Mouse (Mus musculus) CH12.LX (cell line): Measurements from ENCODE around the gene Speer4b. TPM values are rescaled to one million over a fixed set of nuclear protein-coding genes. Genes with fewer than 3 reads are reported as not detected.

Source experiments
- DNase-seq: peaks from one replicate; pipeline ENCODE4 v3.0.0-alpha.2; 2013; ENCODE audit errors: extremely low read depth
- H3K27ac ChIP-seq: 2 replicates; pipeline ENCODE4 v1.5.1; 2012; ENCODE audit warnings: low read depth, mild to moderate bottlenecking, control low read depth, moderate library complexity; ENCODE audit not compliant: insufficient read depth
- H3K27me3 ChIP-seq: replicated peaks from 2 replicates; pipeline ENCODE3; 2012; ENCODE audit warnings: inconsistent platforms
- H3K36me3 ChIP-seq, 2 experiments: replicated peaks in 1 of 2; 2 replicates each; pipeline versions ENCODE3 to v1.6.1; 2012; ENCODE audit warnings: inconsistent platforms in 1 of 2, low read length in 1 of 2, mild to moderate bottlenecking in 1 of 2, mixed read lengths in 1 of 2, moderate library complexity in 1 of 2; ENCODE audit not compliant: control insufficient read depth in 1 of 2, insufficient read depth in 1 of 2
- H3K4me1 ChIP-seq, 2 experiments: 2 replicates each; pipeline ENCODE4 v1.6.1; 2012; ENCODE audit warnings: inconsistent platforms in 1 of 2, moderate library complexity in 1 of 2; ENCODE audit not compliant: insufficient read depth in 2 of 2, control insufficient read depth in 1 of 2
- H3K4me2 ChIP-seq: 2 replicates; pipeline ENCODE4 v1.6.1; 2012; ENCODE audit warnings: low read depth, mild to moderate bottlenecking, control low read depth; ENCODE audit not compliant: poor library complexity, insufficient read depth, severe bottlenecking
- H3K4me3 ChIP-seq, 3 experiments: fragments of 150-350 bp in 1 of 3; sonication (generic) in 1 of 3; replicated peaks in 1 of 3; 2 replicates each; pipeline versions ENCODE3 to v1.5.1; 2011 to 2012; ENCODE audit warnings: low read depth in 2 of 3, low read length in 2 of 3, mild to moderate bottlenecking in 2 of 3, moderate library complexity in 2 of 3, control low read depth in 1 of 3, improper control_type of control experiment in 1 of 3, inconsistent platforms in 1 of 3, mixed read lengths in 1 of 3; ENCODE audit not compliant: poor library complexity in 1 of 3
- H3K79me2 ChIP-seq: replicated peaks from 2 replicates; pipeline ENCODE4 v1.6.1; 2012; ENCODE audit warnings: mild to moderate bottlenecking, moderate library complexity; ENCODE audit not compliant: control insufficient read depth, poor library complexity, insufficient read depth, severe bottlenecking; ENCODE audit errors: extremely low read depth
- H3K9ac ChIP-seq: 2 replicates; pipeline ENCODE4 v1.6.1; 2012; ENCODE audit warnings: low read depth, mild to moderate bottlenecking, control low read depth, moderate library complexity; ENCODE audit not compliant: insufficient read depth
- H3K9me3 ChIP-seq: replicated peaks from 2 replicates; pipeline ENCODE3; 2012; ENCODE audit warnings: low read length, inconsistent platforms, mixed read lengths
- BHLHE40 ChIP-seq: IDR thresholded peaks from 2 replicates; pipeline ENCODE4 v1.6.1; 2011; ENCODE audit warnings: mild to moderate bottlenecking, low read depth, low read length, improper control_type of control experiment
- CHD2 ChIP-seq: IDR thresholded peaks from 2 replicates; pipeline ENCODE4 v1.6.1; 2011; ENCODE audit warnings: low read length, improper control_type of control experiment
- ELF1 ChIP-seq: IDR thresholded peaks from 2 replicates; pipeline ENCODE4 v1.6.1; 2014; ENCODE audit warnings: low read depth, mild to moderate bottlenecking, inconsistent platforms, low read length, improper control_type of control experiment
- EP300 ChIP-seq: IDR thresholded peaks from 2 replicates; pipeline ENCODE4 v1.6.1; 2011; ENCODE audit warnings: low read length, improper control_type of control experiment
- IRF4 ChIP-seq: IDR thresholded peaks from 2 replicates; pipeline ENCODE4 v1.6.1; 2014; ENCODE audit warnings: low read depth, mild to moderate bottlenecking, inconsistent platforms, low read length, improper control_type of control experiment
- JUND ChIP-seq: conservative IDR thresholded peaks from 2 replicates; pipeline ENCODE4 v1.6.1; 2011; ENCODE audit warnings: low read depth, low read length, improper control_type of control experiment
- MAFK ChIP-seq: IDR thresholded peaks from 2 replicates; pipeline ENCODE4 v1.6.1; 2011; ENCODE audit warnings: low read length, improper control_type of control experiment; ENCODE audit not compliant: insufficient replicate concordance
- MXI1 ChIP-seq: IDR thresholded peaks from 2 replicates; pipeline ENCODE4 v1.6.1; 2011; ENCODE audit warnings: mild to moderate bottlenecking, low read depth, low read length, improper control_type of control experiment
- MYC ChIP-seq: IDR thresholded peaks from 2 replicates; pipeline ENCODE4 v1.6.1; 2011; ENCODE audit warnings: low read depth, mild to moderate bottlenecking, improper control_type of control experiment, low read length
- NELFE ChIP-seq: IDR thresholded peaks from 2 replicates; pipeline ENCODE4 v1.6.1; 2011; ENCODE audit warnings: low read depth, low read length, improper control_type of control experiment
- NRF1 ChIP-seq: IDR thresholded peaks from 2 replicates; pipeline ENCODE4 v1.6.1; 2014; ENCODE audit warnings: low read depth, mild to moderate bottlenecking, inconsistent platforms, low read length, improper control_type of control experiment, moderate library complexity
- PAX5 ChIP-seq: IDR thresholded peaks from 2 replicates; pipeline ENCODE4 v1.6.1; 2012; ENCODE audit warnings: low read length, inconsistent platforms, mixed read lengths
- RCOR1 ChIP-seq: conservative IDR thresholded peaks from 2 replicates; pipeline ENCODE4 v1.6.1; 2012; ENCODE audit warnings: low read depth, mild to moderate bottlenecking, inconsistent platforms, low read length, improper control_type of control experiment
- SIN3A ChIP-seq: IDR thresholded peaks from 2 replicates; pipeline ENCODE4 v1.6.1; 2012; ENCODE audit warnings: low read length, improper control_type of control experiment, inconsistent platforms
- SMC3 ChIP-seq: IDR thresholded peaks from 2 replicates; pipeline ENCODE4 v1.6.1; 2011; ENCODE audit warnings: low read depth, low read length, improper control_type of control experiment
- TCF12 ChIP-seq: IDR thresholded peaks from 2 replicates; pipeline ENCODE4 v1.6.1; 2014; ENCODE audit warnings: low read depth, mild to moderate bottlenecking, inconsistent platforms, low read length, improper control_type of control experiment
- ZKSCAN1 ChIP-seq: IDR thresholded peaks from 2 replicates; pipeline ENCODE4 v1.6.1; 2012; ENCODE audit warnings: low read depth, inconsistent platforms, low read length, improper control_type of control experiment, borderline replicate concordance
- dilution Hi-C: fragments of 300-500 bp; cut with MboI; formaldehyde crosslinking; loops from 2 replicates; pipeline ENCODE4 v1.14.3; 2020; ENCODE audit warnings: low sequenced_read_pairs; ENCODE audit not compliant: extremely low pct_unique_long_range_greater_than_20kb, extremely low pct_ligation_motif_present
- in situ Hi-C: fragments of 300-500 bp; cut with MboI; formaldehyde crosslinking; loops from 3 replicates; pipeline ENCODE4 v1.14.3; 2019; ENCODE audit warnings: low sequenced_read_pairs, low pct_ligation_motif_present, low pct_unique_long_range_greater_than_20kb, mixed read lengths
- polyA plus RNA-seq: library from polyadenylated mRNA; unstranded; fragments of >175 nt; gene quantifications from 2 replicates; pipeline ENCODE4 v1.2.1, GENCODE M21; 2012; ENCODE audit warnings: low read depth; ENCODE audit not compliant: insufficient read length
- total RNA-seq, 2 experiments: library from RNA; depleted of rRNA; stranded (reverse); fragments of 300-350 nt in 1 of 2; fragments of >200 nt in 1 of 2; gene quantifications; 2 replicates each; pipeline ENCODE4 v1.2.3; 2012 to 2014

Speer4b gene
- total and polyA plus RNA-seq, 3 experiments, result not detected

DNA sequence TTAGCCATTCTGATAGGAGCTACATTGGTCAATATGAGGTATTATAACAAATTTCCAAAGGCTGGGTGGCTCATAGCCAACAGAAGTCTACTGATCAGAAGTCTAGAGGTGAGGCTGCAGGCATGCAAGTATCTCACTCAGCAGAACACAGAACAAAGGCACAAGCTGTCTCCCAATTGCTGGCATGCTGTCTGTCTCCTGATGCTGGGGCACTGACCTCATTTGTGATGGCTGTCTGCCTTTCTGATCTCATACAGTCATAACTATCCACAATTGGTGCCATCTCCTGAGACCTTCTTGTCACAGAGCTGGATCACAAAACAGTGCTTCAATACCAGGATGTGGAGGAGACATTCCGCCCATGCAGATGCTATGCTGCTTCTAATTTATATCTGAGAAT, 25.7 kb upstream of the Speer4b start:
- H3K9ac ChIP-seq, result no peak overlapping the region
- no peak overlapping the region for H3K4me2 ChIP-seq
- no peak overlapping the region for H3K4me3 ChIP-seq
- H3K79me2 ChIP-seq, result no peaks in the 10 kb centered on the region
- TF ChIP-seq MXI1 (no peak), CHD2 (no peak), NRF1 (no peak), EP300 (no peak), TCF12 (no peak), SMC3 (no peak), MAFK (no peak), MYC (no peak), ELF1 (no peak), IRF4 (no peak), NELFE (no peak), JUND (no peak), ZKSCAN1 (no peak)
- in situ Hi-C loops, result no loop called here
- no peak overlapping the region for H3K27ac ChIP-seq
- no peaks in the 10 kb centered on the region for H3K4me1 ChIP-seq
- no peaks in the 10 kb centered on the region for H3K36me3 ChIP-seq
- H3K9me3 ChIP-seq, result peaks cover 2% of the 10 kb centered on the region
- no peaks in the 10 kb centered on the region for H3K27me3 ChIP-seq
- dilution Hi-C loops, result no loop called here
- DNase-seq, result no peak

DNA sequence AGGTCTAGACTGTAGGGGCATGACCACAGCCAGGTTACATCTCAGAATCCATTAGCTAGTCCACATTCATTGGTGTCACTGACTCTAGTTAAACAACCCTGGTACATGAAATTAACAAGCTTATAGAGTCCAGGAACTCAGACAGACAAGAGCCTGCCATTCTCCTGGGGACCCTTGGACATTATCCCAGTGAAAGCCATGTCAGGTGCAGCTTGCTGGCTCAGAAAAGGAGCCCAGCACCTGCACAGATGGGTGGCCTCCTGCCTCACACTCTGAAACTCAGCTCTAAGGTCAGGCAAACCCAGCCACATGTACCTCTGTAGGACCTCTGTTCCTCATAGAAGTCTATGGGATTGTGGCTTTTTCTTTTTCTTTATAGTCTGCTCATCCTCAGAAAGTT, 17.5 kb upstream of the Speer4b start:
- Histone ChIP-seq H3K9me3 (no peaks in the 10 kb centered on the region), H3K36me3 (no peaks in the 10 kb centered on the region), H3K4me1 (no peaks in the 10 kb centered on the region), H3K4me3 (no peak overlapping the region), H3K79me2 (no peaks in the 10 kb centered on the region), H3K27me3 (no peaks in the 10 kb centered on the region), H3K4me2 (no peak overlapping the region), H3K9ac (no peak overlapping the region), H3K27ac (no peak overlapping the region)
- dilution Hi-C loops, result no loop called here
- in situ Hi-C loops, result no loop called here
- no peak for DNase-seq
- TF ChIP-seq PAX5, result no peak
- no peak for TF ChIP-seq RCOR1
- no peak for TF ChIP-seq CHD2
- TF ChIP-seq NELFE, result no peak
- TF ChIP-seq SIN3A, result no peak
- TF ChIP-seq BHLHE40, result no peak
